Mouse (Mus musculus) megakaryocyte, embryonic 14.5 days (primary cell): ENCODE data around the gene Brd4. TPM values are rescaled to one million over a fixed set of nuclear protein-coding genes. Genes with fewer than 3 reads are reported as not detected.

Source experiments
- H3K27me3 ChIP-seq: replicated peaks from 2 replicates; pipeline ENCODE3; 2012; ENCODE audit warnings: inconsistent platforms
- H3K36me3 ChIP-seq: replicated peaks from 2 replicates; pipeline ENCODE3; 2012; ENCODE audit warnings: low read length, inconsistent platforms, mixed read lengths
- H3K4me1 ChIP-seq: 2 replicates; pipeline ENCODE4 v1.6.1; 2012; ENCODE audit warnings: inconsistent platforms
- H3K4me3 ChIP-seq: replicated peaks from 2 replicates; pipeline ENCODE3; 2012; ENCODE audit warnings: moderate library complexity, mild to moderate bottlenecking, inconsistent platforms
- H3K9me3 ChIP-seq: 2 replicates; pipeline ENCODE4 v1.6.1; 2012; ENCODE audit warnings: inconsistent platforms
- FLI1 ChIP-seq: IDR thresholded peaks from 2 replicates; pipeline ENCODE4 v1.6.1; 2012; ENCODE audit warnings: low read length, inconsistent platforms, mixed read lengths
- GATA1 ChIP-seq: IDR thresholded peaks from 3 replicates; pipeline ENCODE4 v1.6.1; 2012; ENCODE audit warnings: mixed read lengths, low read length, inconsistent platforms, borderline replicate concordance
- polyA plus RNA-seq: library from polyadenylated mRNA; stranded (reverse); fragments of >175 nt; gene quantifications from 2 replicates; pipeline ENCODE4 v1.2.3, GENCODE M21; 2012; ENCODE audit warnings: low replicate concordance; ENCODE audit not compliant: insufficient read depth

Gene Brd4
- polyA plus RNA-seq, 1 experiment, result 125 TPM

- H3K27me3 ChIP-seq, result no peaks in the 10 kb centered on the region
- H3K36me3 ChIP-seq, result peaks cover 6% of the 10 kb centered on the region
- no peaks in the 10 kb centered on the region for H3K9me3 ChIP-seq
- peaks cover 49% of the 10 kb centered on the region for H3K4me1 ChIP-seq
- TF ChIP-seq FLI1, result no peak
- no peak for TF ChIP-seq GATA1
- peak overlapping the region; percentile 79 for H3K4me3 ChIP-seq
Measured at GRCm38 (mm10) chr17:32281611-32282310, 2.8 kb downstream of the Brd4 start.

GRCm38 (mm10) chr17:32281126-32281525, 3.4 kb downstream of the Brd4 start:
- peaks cover 10% of the 10 kb centered on the region for H3K36me3 ChIP-seq
- H3K4me3 ChIP-seq, result peak overlapping the region; percentile 46
- TF ChIP-seq GATA1 (no peak), FLI1 (no peak)
- H3K9me3 ChIP-seq, result no peaks in the 10 kb centered on the region
- peaks cover 56% of the 10 kb centered on the region for H3K4me1 ChIP-seq
- no peaks in the 10 kb centered on the region for H3K27me3 ChIP-seq

GRCm38 (mm10) chr17:32280575-32280974, 3.9 kb downstream of the Brd4 start:
- Histone ChIP-seq H3K4me1 (peaks cover 61% of the 10 kb centered on the region), H3K4me3 (no peak overlapping the region), H3K27me3 (no peaks in the 10 kb centered on the region), H3K9me3 (no peaks in the 10 kb centered on the region), H3K36me3 (peaks cover 15% of the 10 kb centered on the region)
- TF ChIP-seq GATA1 (no peak), FLI1 (no peak)

- Histone ChIP-seq H3K36me3 (peaks cover 25% of the 10 kb centered on the region), H3K4me1 (peaks cover 83% of the 10 kb centered on the region), H3K4me3 (no peak overlapping the region), H3K27me3 (no peaks in the 10 kb centered on the region), H3K9me3 (no peaks in the 10 kb centered on the region)
- TF ChIP-seq FLI1 (no peak), GATA1 (no peak)
Measured at GRCm38 (mm10) chr17:32277201-32277600, 7.3 kb downstream of the Brd4 start.

- H3K27me3 ChIP-seq, result no peaks in the 10 kb centered on the region
- peaks cover 34% of the 10 kb centered on the region for H3K36me3 ChIP-seq
- TF ChIP-seq FLI1 (no peak), GATA1 (no peak)
- peaks cover 86% of the 10 kb centered on the region for H3K4me1 ChIP-seq
- H3K9me3 ChIP-seq, result no peaks in the 10 kb centered on the region
- H3K4me3 ChIP-seq, result no peak overlapping the region
Measured at GRCm38 (mm10) chr17:32275568-32275967, 9.0 kb downstream of the Brd4 start.

GRCm38 (mm10) chr17:32269151-32269550, 15.4 kb downstream of the Brd4 start:
- Histone ChIP-seq H3K36me3 (peaks cover 30% of the 10 kb centered on the region), H3K9me3 (no peaks in the 10 kb centered on the region), H3K4me1 (peaks cover 91% of the 10 kb centered on the region), H3K4me3 (no peak overlapping the region), H3K27me3 (no peaks in the 10 kb centered on the region)
- no peak for TF ChIP-seq GATA1
- no peak for TF ChIP-seq FLI1

GRCm38 (mm10) chr17:32268540-32268960, 16.0 kb downstream of the Brd4 start:
- H3K4me3 ChIP-seq, result no peak overlapping the region
- peaks cover 30% of the 10 kb centered on the region for H3K36me3 ChIP-seq
- TF ChIP-seq GATA1 (no peak), FLI1 (no peak)
- H3K9me3 ChIP-seq, result no peaks in the 10 kb centered on the region
- peaks cover 91% of the 10 kb centered on the region for H3K4me1 ChIP-seq
- no peaks in the 10 kb centered on the region for H3K27me3 ChIP-seq

GRCm38 (mm10) chr17:32268096-32268495, 16.4 kb downstream of the Brd4 start:
- peaks cover 29% of the 10 kb centered on the region for H3K36me3 ChIP-seq
- peaks cover 89% of the 10 kb centered on the region for H3K4me1 ChIP-seq
- TF ChIP-seq GATA1, result no peak
- no peak for TF ChIP-seq FLI1
- no peaks in the 10 kb centered on the region for H3K9me3 ChIP-seq
- H3K27me3 ChIP-seq, result no peaks in the 10 kb centered on the region
- no peak overlapping the region for H3K4me3 ChIP-seq

GRCm38 (mm10) chr17:32267617-32268016, 16.9 kb downstream of the Brd4 start:
- no peak overlapping the region for H3K4me3 ChIP-seq
- no peaks in the 10 kb centered on the region for H3K27me3 ChIP-seq
- H3K36me3 ChIP-seq, result peaks cover 26% of the 10 kb centered on the region
- TF ChIP-seq GATA1 (no peak), FLI1 (no peak)
- H3K9me3 ChIP-seq, result no peaks in the 10 kb centered on the region
- H3K4me1 ChIP-seq, result peaks cover 89% of the 10 kb centered on the region

- Histone ChIP-seq H3K4me3 (no peak overlapping the region), H3K4me1 (peaks cover 83% of the 10 kb centered on the region), H3K9me3 (no peaks in the 10 kb centered on the region), H3K27me3 (no peaks in the 10 kb centered on the region), H3K36me3 (peaks cover 13% of the 10 kb centered on the region)
- TF ChIP-seq FLI1 (no peak), GATA1 (no peak)
Measured at GRCm38 (mm10) chr17:32263672-32264071, 20.9 kb downstream of the Brd4 start.

GRCm38 (mm10) chr17:32262831-32263559, 21.5 kb downstream of the Brd4 start:
- no peak overlapping the region for H3K4me3 ChIP-seq

More at GRCm38 (mm10) chr17:32262831-32263559, 21.5 kb downstream of the Brd4 start:
- peaks cover 83% of the 10 kb centered on the region for H3K4me1 ChIP-seq
- H3K27me3 ChIP-seq, result no peaks in the 10 kb centered on the region
- no peak for TF ChIP-seq FLI1
- TF ChIP-seq GATA1, result no peak
- H3K36me3 ChIP-seq, result peaks cover 16% of the 10 kb centered on the region
- no peaks in the 10 kb centered on the region for H3K9me3 ChIP-seq
